Mouse (Mus musculus): ENCODE data around the gene Slc43a3. TPM values are rescaled to one million over a fixed set of nuclear protein-coding genes. Genes with fewer than 3 reads are reported as not detected.

The Slc43a3 gene
- polyA plus RNA-seq, 1 experiment from 2014 or later: 5.2 TPM

DNA sequence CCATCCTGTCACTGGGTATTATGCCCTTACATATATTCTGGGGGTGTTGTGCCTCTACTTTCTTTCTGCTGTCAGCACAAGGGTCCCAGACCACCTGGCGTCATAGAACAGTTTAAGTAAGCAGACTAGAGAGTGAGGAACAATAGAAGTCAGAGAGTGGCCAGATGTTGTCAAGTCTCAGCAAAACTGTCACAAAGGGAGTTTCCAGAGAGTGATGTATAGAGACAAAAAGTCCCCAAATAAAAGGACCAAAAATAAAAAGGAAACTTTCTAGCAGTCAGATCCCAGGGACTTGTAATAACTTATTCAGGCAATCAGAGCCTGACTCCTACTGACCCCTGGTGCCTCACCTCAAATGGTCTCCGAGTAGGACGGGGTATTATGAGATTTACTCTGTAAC, 25.5 kb downstream of the Slc43a3 start:
- no peaks in the 10 kb centered on the region for H3K4me1 ChIP-seq (replicated peaks)
- no peak for ATAC-seq (ENCODE audit: low FRiP score, low read depth)
- no peak overlapping the region for H3K4me2 ChIP-seq
- H3K36me3 ChIP-seq: no peaks in the 10 kb centered on the region
- H3K4me3 ChIP-seq: no peak overlapping the region
- no peak overlapping the region for H3K9ac ChIP-seq
- no peaks in the 10 kb centered on the region for H3K27me3 ChIP-seq
- no peaks in the 10 kb centered on the region for H3K9me3 ChIP-seq
- no peak overlapping the region for H3K27ac ChIP-seq (replicated peaks)
- WGBS: 62% methylated on average over 3 of the region's 3 CpGs

DNA sequence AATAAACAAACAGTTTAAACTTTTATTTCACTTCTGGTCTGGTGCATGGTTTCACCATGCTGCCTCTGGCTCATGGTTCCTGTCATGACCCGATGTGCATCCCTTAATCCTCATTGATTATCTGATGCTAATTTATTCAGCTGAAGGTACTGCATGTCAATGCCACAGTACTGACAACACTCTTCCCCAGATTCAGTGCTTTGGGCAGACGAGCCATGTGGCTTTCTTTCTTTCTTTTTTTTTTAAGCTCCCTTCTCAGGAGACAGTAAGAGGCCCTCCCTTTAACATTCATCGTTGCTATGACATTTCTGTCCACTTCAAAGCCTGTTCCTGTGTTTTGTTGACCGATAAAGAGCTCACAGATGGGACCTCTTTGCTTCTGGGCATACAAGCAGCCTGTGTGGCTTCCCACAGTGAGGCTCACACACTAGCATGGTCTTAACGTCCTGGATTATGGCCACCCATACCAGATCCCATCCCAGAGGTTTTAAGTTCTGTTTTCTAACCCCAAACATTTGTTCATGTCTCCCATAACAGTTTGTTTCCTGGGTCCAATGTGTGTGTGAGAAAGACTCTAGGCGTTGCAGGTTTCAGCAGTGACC, 26.6 kb downstream of the Slc43a3 start:
- no peak overlapping the region for H3K4me2 ChIP-seq
- no peak for ATAC-seq (ENCODE audit: low FRiP score, low read depth)
- H3K4me3 ChIP-seq: no peak overlapping the region
- H3K27me3 ChIP-seq: no peaks in the 10 kb centered on the region
- no peaks in the 10 kb centered on the region for H3K9me3 ChIP-seq
- no peaks in the 10 kb centered on the region for H3K36me3 ChIP-seq
- no peaks in the 10 kb centered on the region for H3K4me1 ChIP-seq (replicated peaks)
- no peak overlapping the region for H3K9ac ChIP-seq
- H3K27ac ChIP-seq (replicated peaks): no peak overlapping the region
- WGBS: 32% methylated on average over 6 of the region's 6 CpGs

DNA sequence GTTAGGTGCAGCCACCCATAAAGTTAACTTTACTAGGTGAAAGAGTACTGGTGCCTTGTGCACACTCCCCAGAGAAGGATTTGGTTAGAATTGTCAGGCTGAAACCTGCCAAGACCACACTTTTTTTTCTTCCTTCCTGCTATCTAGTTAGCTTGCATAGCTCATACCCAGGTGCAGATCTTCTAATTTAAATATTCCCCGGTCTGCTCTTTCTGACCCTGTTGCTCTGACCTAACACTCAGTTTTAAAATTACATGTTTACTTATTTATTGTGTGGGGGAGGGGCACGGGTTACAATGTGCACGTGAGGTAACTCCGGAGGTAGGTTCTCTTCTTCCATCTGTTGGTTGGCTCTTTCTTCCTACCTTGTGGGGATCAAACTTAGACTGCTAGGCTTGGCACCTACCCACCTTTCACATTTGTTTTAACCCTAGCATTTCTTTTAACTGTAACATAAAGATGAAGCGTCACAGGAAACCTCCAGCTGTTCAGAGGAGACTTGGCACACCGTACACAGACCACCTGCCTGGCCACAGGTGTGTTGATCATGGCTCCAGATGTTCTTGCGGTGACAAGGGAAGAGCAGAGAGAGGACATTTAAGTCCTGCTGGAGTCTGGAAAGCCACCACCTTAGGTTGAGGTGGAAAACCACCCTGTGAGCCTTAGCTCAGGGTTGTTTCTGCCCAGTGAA, 27.9 kb downstream of the Slc43a3 start:
- no peaks in the 10 kb centered on the region for H3K9me3 ChIP-seq
- H3K27ac ChIP-seq (replicated peaks): no peak overlapping the region
- no peaks in the 10 kb centered on the region for H3K4me1 ChIP-seq (replicated peaks)
- H3K4me2 ChIP-seq: no peak overlapping the region
- WGBS: 91% methylated on average over 7 of the region's 7 CpGs
- no peak for ATAC-seq (ENCODE audit: low FRiP score, low read depth)
- H3K9ac ChIP-seq: no peak overlapping the region
- no peaks in the 10 kb centered on the region for H3K27me3 ChIP-seq
- H3K36me3 ChIP-seq: no peaks in the 10 kb centered on the region
- H3K4me3 ChIP-seq: no peak overlapping the region

DNA sequence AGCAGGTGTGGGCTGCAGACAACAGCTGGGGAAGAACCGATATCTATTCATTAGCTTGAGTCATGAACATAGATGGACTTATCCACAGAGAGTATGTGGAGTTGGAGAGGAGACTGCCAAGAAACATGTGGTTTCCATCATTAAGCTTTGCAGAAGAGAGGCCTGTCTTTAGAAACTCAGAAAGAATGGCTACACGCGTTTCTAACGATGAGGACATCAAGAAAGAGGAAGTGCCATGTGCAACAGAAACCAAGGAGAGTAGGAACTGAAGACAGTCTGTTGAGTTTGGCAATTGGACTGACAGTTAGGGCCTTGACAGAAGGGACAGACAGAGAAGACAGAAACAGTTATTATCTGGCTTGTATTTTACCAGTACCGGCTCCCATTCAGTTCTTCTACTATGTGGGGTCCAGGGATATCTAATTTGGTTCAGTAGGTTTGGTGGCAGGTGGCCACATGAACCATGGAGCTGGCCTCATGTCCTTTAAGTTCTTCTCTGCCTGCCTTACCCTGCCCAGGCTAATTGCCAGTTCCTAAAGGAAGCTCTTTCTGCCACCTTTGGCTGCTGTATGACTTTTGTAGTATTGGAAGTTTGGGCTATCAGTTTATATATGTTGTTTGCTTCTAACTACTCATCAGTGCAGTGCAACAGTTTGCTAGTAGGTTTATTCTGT, 31.1 kb downstream of the Slc43a3 start:
- no peaks in the 10 kb centered on the region for H3K9me3 ChIP-seq
- H3K4me1 ChIP-seq (replicated peaks): no peaks in the 10 kb centered on the region
- no peaks in the 10 kb centered on the region for H3K36me3 ChIP-seq
- no peak overlapping the region for H3K4me2 ChIP-seq
- no peak overlapping the region for H3K27ac ChIP-seq (replicated peaks)
- no peaks in the 10 kb centered on the region for H3K27me3 ChIP-seq
- no peak overlapping the region for H3K9ac ChIP-seq
- WGBS: 89% methylated on average over 5 of the region's 5 CpGs
- no peak overlapping the region for H3K4me3 ChIP-seq
- ATAC-seq (ENCODE audit: low FRiP score, low read depth): no peak

DNA sequence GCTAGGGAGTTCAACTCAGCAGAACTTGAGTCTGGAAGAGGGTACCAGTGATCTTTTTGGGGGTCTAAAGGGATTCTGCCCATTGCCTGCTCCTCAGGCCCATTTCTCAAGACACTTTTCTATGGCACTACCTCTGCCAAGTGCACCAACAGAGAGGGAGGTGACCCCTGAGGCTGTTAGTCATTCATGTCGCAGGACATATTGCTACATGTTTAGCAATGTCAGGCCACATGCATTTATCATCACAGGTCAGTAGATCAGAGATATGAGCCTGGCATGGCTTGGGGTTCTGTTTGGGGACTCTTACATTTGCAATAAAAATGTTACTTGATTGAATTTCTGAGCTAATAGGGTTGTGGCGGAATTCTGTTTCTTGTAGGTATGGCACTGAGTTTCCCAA, 39.2 kb downstream of the Slc43a3 start:
- H3K36me3 ChIP-seq: no peaks in the 10 kb centered on the region
- no peak overlapping the region for H3K9ac ChIP-seq
- H3K27me3 ChIP-seq: no peaks in the 10 kb centered on the region
- no peaks in the 10 kb centered on the region for H3K4me1 ChIP-seq (replicated peaks)
- 96% methylated on average over 2 of the region's 2 CpGs for WGBS
- no peak overlapping the region for H3K4me2 ChIP-seq
- H3K4me3 ChIP-seq: no peak overlapping the region
- H3K27ac ChIP-seq (replicated peaks): no peak overlapping the region
- no peak for ATAC-seq (ENCODE audit: low FRiP score, low read depth)
- H3K9me3 ChIP-seq: no peaks in the 10 kb centered on the region

DNA sequence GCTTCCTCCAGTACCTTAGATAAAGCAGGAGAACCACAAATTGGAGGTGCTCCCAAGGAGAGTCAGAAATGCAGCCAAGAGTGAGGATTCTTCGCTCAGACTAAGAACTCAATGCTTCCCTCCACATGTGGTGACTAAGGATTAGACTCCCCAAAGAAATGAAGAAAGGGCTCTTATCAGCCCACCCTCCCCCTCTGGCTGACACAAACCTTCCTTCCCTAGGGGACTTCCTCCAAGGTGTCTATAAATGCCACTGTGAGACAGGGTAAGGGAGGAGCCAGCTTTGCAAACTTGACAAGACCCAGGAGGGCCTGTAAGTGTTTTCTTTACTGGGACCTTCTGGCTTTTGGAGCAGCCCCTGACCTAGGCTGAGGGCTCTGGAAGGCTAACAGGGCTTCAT, 43.8 kb downstream of the Slc43a3 start, which contains the start of gene Prg2:
Gene Prg2, plus strand, starts transcription at position 274 of the 400 bp plus-strand sequence.
- Histone ChIP-seq H3K4me1 (replicated peaks) (no peaks in the 10 kb centered on the region), H3K27ac (replicated peaks) (no peak within 1 kb of the TSS)

DNA sequence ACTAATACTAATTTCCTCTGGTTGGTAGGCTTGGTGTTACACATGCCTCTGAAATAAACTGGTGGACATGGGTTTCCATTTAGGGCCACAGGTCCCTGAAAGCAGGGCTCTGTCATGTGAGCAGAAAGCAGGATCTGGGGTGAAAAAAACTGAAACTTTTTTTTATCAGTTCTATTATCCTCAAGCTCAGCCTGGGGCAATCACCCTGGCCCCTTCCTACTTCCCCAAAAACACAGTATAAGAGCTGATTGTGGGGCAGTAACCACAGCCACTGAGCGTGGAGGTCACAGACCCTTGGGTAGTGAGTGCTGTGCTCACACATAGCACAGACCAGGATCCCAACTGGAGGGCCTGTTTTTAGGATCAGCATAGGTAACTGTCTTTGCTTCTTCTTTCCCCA, 51.6 kb downstream of the Slc43a3 start, which contains the start of gene Prg3:
Gene Prg3, plus strand, starts transcription at position 286 of the 400 bp plus-strand sequence.
- Histone ChIP-seq H3K27ac (replicated peaks) (no peak within 1 kb of the TSS), H3K4me3 (no peak within 1 kb of the TSS), H3K4me2 (no peak within 1 kb of the TSS), H3K36me3 (no peaks in the 10 kb centered on the region), H3K9ac (no peak within 1 kb of the TSS), H3K9me3 (no peaks in the 10 kb centered on the region), H3K27me3 (no peaks in the 10 kb centered on the region), H3K4me1 (replicated peaks) (no peaks in the 10 kb centered on the region)
- WGBS: 83% methylated on average over 1 of the region's 1 CpGs
- ATAC-seq (ENCODE audit: low FRiP score, low read depth): no peak

More for the DNA sequence above, 43.8 kb downstream of the Slc43a3 start, which contains the start of gene Prg2:
- WGBS: 67% methylated on average over 1 of the region's 1 CpGs
- no peak within 1 kb of the TSS for H3K4me3 ChIP-seq
- H3K36me3 ChIP-seq: no peaks in the 10 kb centered on the region
- no peak for ATAC-seq (ENCODE audit: low FRiP score, low read depth)
- no peak within 1 kb of the TSS for H3K9ac ChIP-seq
- no peaks in the 10 kb centered on the region for H3K27me3 ChIP-seq
- no peaks in the 10 kb centered on the region for H3K9me3 ChIP-seq
- H3K4me2 ChIP-seq: no peak within 1 kb of the TSS

DNA sequence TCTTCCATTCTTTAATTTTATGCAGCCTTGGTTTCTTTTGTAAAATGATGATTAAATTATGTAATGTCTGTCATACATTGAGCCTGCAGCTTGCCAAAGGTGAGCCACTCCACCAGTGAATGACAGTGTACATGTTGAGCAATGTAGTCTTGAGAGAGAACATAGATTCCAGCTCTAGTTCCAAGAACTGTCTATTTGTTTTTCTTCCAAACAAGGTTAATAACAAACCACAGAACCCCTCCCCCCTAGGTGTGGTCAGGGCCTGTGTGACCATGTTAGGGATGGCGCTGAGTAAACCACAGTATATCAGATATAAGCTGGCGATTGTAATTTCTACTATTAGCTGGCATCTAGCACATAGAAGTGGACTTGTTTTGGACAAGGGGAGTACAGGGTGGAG, 60.0 kb downstream of the Slc43a3 start:
- Histone ChIP-seq H3K27ac (replicated peaks) (no peak overlapping the region), H3K9me3 (no peaks in the 10 kb centered on the region), H3K4me2 (no peak overlapping the region), H3K9ac (no peak overlapping the region), H3K27me3 (no peaks in the 10 kb centered on the region), H3K4me3 (no peak overlapping the region), H3K4me1 (replicated peaks) (no peaks in the 10 kb centered on the region), H3K36me3 (no peaks in the 10 kb centered on the region)
- 92% methylated on average over 2 of the region's 2 CpGs for WGBS
- no peak for ATAC-seq (ENCODE audit: low FRiP score, low read depth)

DNA sequence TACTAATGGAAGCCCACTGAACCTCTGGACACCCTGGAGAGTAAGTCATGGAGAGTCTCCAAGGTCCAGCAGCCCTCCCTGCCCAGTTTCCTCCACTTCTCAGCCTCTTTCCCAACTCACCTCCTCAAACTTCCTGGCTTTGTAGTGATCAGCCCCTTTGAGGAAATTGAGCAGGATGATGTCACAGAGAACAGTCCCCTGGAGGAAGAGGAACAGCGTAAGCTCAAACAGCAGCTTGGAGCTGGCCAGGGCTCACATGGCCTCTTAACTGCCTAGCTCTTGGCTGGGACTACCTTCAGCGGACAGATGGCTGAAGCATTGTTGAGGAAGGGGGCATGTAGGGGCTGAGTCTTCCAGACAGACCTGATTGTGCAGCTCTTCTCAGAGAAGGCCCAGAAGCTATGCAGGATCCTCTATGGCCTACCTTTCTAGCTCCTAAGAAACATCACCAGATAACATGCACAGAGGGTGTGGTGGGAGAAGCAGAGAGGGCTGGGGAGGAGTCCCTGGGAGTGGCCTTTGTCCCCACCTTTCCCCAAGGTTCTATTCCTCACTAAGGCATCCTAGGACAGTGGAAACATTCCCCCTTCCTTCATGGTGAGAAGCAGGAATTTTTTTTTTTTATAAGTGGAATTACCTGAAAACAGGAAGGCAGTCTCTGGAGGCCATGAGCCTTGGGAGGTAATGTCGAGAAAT, 63.3 kb downstream of the Slc43a3 start:
- no peak overlapping the region for H3K9ac ChIP-seq
- no peaks in the 10 kb centered on the region for H3K4me1 ChIP-seq (replicated peaks)
- no peak overlapping the region for H3K4me2 ChIP-seq
- 89% methylated on average over 3 of the region's 3 CpGs for WGBS
- no peaks in the 10 kb centered on the region for H3K36me3 ChIP-seq
- H3K9me3 ChIP-seq: no peaks in the 10 kb centered on the region
- ATAC-seq (ENCODE audit: low FRiP score, low read depth): no peak
- H3K27ac ChIP-seq (replicated peaks): no peak overlapping the region
- H3K27me3 ChIP-seq: no peaks in the 10 kb centered on the region
- no peak overlapping the region for H3K4me3 ChIP-seq

DNA sequence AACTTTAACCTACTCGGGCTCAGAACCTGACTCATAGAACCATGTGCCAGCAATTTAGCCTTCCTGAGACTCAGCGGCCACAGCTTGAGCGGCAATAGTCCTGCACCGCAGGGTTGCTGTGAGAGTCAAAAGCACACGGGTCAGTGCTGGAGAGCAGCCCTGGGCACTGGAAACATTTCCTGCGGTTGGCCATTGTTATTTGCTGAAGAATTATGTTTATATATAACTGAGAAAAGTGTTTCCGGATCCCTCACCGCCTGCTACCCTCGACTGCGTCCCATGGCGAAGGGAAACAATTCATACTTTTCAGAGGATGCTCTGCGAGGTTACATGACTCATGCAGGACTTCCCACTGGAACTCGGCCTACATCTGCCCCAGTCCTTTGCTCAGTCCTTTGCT, 65.1 kb downstream of the Slc43a3 start:
- H3K9ac ChIP-seq: no peak overlapping the region
- H3K4me2 ChIP-seq: no peak overlapping the region
- no peaks in the 10 kb centered on the region for H3K36me3 ChIP-seq
- ATAC-seq (ENCODE audit: low FRiP score, low read depth): no peak; the same call in 1 of the 2 replicates
- H3K9me3 ChIP-seq: no peaks in the 10 kb centered on the region
- H3K4me1 ChIP-seq (replicated peaks): no peaks in the 10 kb centered on the region
- WGBS: 66% methylated on average over 13 of the region's 13 CpGs
- H3K27ac ChIP-seq (replicated peaks): no peak overlapping the region
- no peak overlapping the region for H3K4me3 ChIP-seq
- H3K27me3 ChIP-seq: no peaks in the 10 kb centered on the region

DNA sequence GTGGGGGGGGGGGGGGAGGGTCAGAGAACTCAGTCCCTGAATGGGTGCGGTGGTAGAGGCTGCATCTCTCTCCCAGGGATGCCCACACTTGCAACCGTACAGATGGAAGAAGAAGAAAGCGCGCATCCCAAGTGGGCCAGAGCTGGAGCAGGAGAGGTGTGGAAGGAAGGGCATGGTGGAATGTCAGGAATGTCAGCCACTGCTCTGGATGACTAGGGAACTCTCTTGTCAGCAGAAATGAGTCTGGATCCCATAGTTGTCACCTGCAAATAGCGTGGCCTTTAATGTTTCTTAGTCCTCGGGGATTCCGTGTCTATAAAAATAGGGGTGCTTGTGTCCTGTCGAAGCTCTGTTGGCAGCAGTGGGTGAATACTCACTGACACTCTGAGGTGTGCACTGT, 66.2 kb downstream of the Slc43a3 start:
- Histone ChIP-seq H3K4me2 (no peak overlapping the region), H3K9me3 (no peaks in the 10 kb centered on the region), H3K36me3 (no peaks in the 10 kb centered on the region), H3K4me1 (replicated peaks) (no peaks in the 10 kb centered on the region), H3K9ac (no peak overlapping the region), H3K4me3 (no peak overlapping the region), H3K27me3 (no peaks in the 10 kb centered on the region), H3K27ac (replicated peaks) (no peak overlapping the region)
- no peak for ATAC-seq (ENCODE audit: low FRiP score, low read depth)
- 88% methylated on average over 8 of the region's 8 CpGs for WGBS

DNA sequence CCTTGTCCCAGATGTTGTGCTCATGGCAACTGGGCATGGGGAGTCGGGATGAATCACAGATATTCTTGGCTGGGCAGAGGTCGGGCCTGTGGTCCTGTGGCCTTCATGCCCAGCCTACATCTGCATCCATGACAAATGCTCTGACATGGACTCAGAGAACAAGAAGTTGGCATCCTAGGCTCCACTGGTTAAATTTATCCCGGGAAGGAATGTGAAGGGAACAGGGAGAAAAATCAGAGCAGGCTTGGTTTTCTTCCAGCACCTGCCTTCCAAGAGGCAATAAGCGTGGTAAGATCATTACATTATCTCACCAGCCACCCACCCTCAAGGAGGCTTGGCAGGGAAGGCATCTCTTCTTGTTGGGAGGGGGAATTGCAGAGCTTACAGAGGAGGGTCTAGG, 68.0 kb downstream of the Slc43a3 start:
- 80% methylated on average over 4 of the region's 4 CpGs for WGBS
- Histone ChIP-seq H3K4me2 (no peak overlapping the region), H3K4me1 (replicated peaks) (no peaks in the 10 kb centered on the region), H3K27ac (replicated peaks) (no peak overlapping the region), H3K9me3 (no peaks in the 10 kb centered on the region), H3K9ac (no peak overlapping the region), H3K27me3 (no peaks in the 10 kb centered on the region), H3K4me3 (no peak overlapping the region), H3K36me3 (no peaks in the 10 kb centered on the region)
- no peak for ATAC-seq (ENCODE audit: low FRiP score, low read depth)
